Mouse (Mus musculus) layer of hippocampus, postnatal 14 days (tissue): ENCODE data around the gene Retn. TPM values are rescaled to one million over a fixed set of nuclear protein-coding genes. Genes with fewer than 3 reads are reported as not detected.

Experiments used
- DNase-seq, 2 experiments: peaks; one replicate each; pipeline ENCODE4 v3.0.0; 2021 to 2022; ENCODE audit warnings: low spot score in 2 of 2, mixed read lengths in 1 of 2
- long read RNA-seq, 2 experiments: library from polyadenylated mRNA; stranded (forward); transcript quantifications; one replicate each; pipeline ENCODE4 v2.0.0; 2021
- total RNA-seq, 2 experiments: library from RNA; stranded (reverse); gene quantifications; 2 replicates each; pipeline ENCODE4 v1.2.3; 2021

The Retn gene
- total RNA-seq = under 1 TPM; 0.39 to 0.45 TPM
- long read RNA-seq, experiment 1 = 0 reads
- long read RNA-seq, experiment 2 = 0 reads

DNA sequence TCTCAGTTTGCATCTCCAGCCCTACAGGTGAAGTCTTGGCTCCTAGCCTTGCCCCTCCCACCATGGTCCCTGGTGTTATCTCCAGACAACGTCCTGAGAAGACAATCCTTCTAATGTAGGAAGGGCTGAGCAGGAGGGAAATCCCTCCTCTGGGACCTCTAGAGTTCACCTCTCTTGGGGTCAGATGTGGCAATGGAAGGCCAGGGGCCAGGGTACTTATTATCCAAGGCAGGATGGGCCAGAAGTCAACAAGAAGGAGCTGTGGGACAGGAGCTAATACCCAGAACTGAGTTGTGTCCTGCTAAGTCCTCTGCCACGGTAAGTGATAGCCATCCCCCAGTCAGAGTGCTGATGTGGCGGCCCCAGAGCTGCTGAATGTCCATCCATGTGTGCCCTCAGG is at the start of gene Retn:
Gene Retn, plus strand, starts transcription at position 245 of the 400 bp plus-strand sequence.
- no peak for DNase-seq

DNA sequence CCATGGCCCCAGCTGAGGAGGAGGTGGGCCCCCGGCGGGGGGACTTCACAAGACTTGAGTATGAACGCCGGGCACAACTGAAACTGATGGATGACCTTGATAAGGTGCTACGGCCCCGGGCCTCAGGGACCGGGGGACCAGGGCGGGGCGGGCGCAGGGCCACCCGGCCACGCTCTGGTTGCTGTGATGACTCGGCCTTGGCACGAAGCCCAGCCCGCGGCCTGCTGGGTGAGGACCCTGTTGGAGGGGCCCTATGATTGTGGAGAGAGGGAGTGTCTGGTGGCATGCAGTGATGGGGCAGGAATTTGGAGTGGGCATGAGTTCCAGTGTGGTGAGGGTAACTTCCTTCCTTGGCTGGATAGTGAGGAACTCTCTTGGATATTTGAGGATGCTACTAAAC is 49.0 kb upstream of the Retn start:
- DNase-seq = no peak

DNA sequence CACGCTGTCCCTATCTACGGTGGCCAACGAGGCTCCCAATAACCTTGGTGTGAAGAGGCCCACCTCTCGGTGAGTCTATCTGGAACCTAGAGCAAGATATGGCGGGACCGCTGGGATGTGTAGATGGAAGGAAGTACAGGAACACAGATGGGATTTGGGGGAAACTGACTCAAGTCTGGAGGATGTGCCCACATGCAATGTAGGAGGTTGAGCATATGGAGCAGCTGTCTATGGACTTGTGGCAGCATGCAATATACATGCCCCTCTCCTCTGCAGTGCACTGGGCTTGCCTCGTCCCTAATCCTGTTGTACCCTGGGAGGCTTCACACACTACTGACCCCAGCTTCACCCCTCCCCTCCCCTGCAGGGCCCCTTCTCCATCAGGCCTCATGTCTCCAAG is 47.7 kb upstream of the Retn start:
- DNase-seq = no peak

DNA sequence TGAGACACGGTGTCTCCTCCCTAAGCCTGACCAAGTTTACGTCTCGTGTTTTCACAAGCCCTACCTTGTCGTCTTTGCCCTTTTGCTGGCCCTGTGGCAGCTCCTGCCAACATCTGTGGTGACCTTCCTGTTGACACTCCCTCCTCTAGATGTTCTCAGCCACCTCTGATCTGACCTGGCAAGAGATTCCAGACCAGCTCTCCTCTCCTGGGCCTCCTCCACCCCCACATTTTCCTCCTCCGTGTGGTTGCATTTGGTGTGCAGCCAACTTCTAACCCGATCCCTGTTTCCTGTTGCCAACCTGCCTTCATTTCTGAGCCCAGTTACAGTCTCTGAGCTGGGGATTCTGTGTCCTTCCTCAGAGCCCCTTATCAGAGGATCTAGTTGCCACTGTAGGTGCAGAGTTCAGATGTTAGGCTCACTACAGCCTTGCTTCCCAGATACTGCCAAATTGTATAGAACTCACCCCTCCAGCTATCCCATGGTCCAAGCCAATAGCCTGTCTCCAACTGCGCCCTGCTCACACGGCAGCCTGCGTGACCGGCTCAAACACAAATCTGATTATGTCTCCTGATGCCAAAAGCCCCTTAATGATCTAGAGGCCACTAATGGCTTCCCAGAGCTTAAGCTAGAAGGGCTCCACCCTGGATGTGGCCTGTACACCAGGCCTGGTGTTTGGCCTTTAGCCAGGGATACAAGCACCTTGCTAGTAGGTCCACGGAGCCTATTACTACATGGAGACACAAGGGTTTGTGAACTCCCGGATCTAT is 46.3 kb upstream of the Retn start:
- DNase-seq = no peak

DNA sequence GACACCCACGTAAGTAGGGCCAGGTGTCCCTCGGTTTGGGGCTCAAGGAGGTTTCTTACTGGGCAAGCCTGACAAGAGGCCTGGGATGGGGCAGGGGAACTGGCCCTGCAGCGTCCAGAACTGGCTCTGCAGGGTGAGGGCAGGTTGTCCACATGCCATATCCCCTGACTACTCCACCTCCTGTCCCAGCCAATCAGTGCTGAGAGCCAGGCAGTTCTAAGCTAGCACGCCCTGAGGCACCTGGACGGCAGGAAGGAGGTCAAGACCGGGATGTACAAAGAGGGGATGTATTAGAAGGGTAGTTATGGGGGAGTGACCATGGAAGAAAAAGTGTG is 45.8 kb upstream of the Retn start:
- DNase-seq = no peak

DNA sequence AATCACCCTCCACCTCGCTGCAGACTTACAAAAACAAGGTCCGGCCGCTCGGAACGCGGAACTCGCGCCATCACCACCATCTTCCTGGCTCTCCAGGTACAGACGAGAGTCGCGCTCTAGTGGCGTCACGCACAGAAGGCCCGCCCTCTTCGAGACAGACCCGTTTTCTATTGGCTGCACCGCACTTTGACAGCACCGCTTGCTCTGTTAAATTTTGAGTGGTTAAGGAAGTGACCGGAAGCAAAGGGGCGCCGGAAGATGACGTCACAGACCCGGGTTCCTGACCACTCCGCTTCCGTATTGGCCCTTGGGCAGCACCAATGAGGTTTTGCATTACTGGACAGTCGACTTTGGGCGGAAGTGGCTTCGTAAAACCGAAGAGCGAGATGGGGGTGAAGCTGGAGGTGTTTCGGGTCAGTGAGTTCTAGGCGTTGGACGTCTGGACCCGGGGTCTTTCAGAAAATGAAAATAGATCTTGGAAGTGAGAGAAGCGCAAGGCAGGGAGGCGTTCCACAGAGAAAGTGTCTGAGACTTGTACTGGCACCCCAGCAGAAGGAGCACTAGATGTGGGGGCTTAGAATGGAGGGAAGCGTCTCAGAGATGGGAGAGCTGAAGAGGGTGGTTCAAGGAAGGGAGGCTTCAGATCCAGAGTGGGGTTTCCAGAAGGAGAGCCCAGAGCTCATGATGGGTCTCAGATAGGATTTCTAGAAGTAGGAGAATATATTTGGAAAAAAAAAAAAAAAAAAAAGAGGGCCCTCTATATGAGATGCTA is 34.2 kb upstream of the Retn start, which contains the start of the genes Xab2 and Pet100:
Gene Xab2, minus strand, starts transcription at position 118 of the 772 bp plus-strand sequence.
Gene Pet100, plus strand, starts transcription at position 350 of the 772 bp plus-strand sequence.
- peak; percentile 99 to 100 for DNase-seq

DNA sequence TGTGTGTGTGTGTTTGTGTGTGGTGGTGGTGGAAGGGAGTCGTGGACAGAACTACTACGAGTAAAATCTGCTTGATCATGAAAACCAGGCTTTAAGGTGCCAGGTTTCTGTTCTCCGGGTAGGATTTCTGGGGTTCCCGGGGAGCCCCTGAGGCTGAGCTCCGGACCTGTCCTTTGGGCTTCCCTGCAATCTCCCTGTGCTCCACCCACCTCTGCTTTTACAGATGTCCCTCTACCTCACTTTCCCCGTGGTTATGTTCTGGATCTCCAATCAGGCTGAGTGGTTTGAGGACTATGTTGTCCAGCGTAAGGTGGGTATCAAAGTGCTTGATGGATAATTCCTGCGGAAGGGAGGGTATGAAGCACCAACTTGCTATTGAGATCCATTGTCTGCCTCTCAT is 33.5 kb upstream of the Retn start:
- no peak for DNase-seq

DNA sequence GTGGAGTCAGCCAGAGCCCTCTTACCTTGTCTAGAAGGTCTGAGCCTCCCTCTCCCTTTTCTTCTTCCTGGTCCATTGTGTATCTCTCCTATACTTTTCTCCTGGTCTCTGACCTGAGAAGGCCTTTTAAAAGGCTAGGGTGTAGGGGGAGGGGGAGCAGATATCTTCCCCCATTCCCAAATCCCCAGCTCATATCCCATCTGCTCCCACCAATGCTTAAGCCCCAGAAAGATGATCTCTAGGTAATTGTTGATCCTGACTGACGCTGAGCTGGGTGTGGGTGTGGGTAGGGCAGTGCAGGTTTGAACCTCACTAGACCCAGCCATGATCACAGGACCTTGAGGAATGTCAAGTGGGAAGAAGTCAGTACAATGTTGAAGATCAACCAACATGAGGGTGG is 30.1 kb upstream of the Retn start, which contains the start of gene Pcp2:
Gene Pcp2, minus strand, starts transcription at position 101 of the 400 bp plus-strand sequence.
- DNase-seq = no peak

DNA sequence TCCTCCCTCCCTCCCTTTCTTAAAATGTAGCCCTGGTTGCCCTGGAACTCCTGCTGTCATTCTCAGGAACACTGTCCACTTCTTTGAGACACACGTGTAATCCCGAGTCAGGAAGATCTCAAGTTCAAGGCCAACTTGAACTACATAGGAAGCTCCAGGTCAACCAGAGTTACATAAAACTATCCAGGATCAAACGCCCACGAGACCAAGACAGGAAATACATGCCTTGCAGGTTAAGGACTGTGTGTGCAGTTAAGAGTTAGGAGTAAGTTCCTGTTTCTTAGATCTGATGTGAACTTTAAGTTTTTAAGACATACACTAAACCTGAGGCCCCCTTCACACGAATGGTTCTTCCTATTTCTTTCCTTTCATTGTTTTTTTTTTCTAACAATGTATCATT is 28.6 kb upstream of the Retn start:
- no peak for DNase-seq

DNA sequence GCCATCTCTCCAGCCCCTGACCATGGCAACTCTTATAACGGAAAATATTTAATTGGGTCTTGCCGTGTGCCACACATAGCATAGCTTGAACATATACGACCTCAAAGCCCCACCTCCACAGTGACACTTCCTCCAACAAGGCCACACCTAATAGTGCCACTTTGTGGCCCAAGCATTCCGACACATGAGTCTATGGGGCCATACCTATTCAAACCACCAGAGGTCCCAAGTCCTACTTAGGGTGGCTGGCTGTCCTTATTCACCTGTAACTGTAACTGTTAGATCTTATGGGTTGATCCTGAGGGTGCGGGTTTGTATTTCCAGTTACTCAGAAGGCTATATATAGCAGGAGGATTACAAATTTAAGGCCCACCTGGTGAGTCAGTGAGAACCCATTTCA is 27.6 kb upstream of the Retn start:
- DNase-seq = no peak

DNA sequence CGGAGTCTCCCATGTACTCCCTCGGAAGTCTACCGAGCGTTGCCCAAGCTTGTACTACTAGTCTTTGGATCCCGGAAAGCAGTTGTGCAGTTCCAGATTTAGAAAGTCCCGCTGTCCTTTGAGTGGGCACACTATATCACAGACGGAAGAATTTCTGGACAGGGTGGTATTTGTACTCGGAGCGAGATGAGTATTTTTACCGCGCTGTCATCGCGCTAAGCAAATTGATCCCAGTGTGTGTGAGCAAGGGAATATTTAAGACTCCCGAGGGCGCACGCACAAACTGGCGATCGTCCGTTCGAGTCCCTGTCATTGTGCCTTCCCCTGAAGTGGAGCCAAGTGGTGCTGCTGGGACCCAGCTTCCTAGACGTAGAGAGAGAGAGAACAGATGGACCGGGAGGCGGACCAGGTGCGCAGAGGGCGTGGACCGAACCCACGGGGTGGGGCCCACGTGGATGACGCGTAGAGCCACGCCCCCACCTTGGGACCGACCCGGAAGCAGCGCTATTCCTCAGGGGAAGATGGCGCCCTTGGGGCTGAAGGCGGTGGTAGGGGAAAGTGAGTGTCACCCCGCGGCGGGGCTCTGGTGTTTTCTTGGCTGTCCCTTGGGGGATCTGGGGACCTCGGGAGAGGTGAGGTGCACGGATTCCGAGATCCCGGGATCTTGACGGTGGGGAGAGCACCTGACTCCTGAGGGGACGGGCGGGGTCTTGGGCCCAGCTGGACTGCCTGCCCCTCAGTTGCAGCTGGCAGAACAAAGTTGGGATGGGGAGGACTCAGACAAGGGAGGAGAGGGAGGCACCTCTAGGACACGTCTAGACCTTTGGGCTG is 24.7 kb upstream of the Retn start, which contains the start of gene Stxbp2:
Gene Stxbp2, plus strand, starts transcription at position 309 of the 831 bp plus-strand sequence.
- DNase-seq = peak in 1 of 2 experiments; percentile 66

DNA sequence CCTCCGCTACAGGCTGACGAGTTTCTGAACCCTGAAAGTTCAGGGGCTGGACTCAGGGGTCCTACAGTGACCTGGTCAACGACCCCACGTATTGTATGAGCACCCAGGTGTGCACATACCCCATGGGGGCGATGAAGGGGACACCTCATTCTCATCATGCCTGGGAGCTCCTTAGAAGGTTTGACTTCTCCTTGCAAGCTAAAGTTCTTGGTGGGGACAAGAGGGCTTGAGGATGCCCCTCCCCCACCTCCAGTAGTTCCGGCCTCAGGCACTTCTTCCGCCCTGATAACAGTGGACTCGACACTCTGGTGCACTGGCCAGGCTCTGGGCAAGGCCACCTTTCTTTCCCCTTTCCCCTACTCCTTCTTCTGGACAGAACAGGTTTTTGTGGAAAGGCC is 24.1 kb upstream of the Retn start:
- no peak for DNase-seq

DNA sequence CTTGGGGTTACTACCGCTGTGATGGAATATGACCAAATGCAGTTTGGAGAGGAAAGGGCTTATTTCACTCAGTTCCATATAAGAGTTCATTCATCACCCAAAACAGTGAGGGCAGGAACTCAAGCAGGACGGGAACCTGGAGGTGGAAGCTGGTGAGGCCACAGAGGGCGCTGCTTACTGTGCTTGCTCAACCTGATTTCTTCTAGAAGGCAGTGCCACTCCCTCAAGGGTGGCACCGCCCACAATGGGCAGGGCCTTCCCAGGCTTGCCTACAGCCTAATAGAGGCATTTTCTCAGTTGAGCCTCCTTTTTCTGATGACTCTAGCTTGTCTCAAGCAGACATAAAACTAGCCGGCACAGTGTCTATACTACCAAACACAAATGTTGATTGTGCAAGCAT is 9.8 kb upstream of the Retn start:
- no peak for DNase-seq

DNA sequence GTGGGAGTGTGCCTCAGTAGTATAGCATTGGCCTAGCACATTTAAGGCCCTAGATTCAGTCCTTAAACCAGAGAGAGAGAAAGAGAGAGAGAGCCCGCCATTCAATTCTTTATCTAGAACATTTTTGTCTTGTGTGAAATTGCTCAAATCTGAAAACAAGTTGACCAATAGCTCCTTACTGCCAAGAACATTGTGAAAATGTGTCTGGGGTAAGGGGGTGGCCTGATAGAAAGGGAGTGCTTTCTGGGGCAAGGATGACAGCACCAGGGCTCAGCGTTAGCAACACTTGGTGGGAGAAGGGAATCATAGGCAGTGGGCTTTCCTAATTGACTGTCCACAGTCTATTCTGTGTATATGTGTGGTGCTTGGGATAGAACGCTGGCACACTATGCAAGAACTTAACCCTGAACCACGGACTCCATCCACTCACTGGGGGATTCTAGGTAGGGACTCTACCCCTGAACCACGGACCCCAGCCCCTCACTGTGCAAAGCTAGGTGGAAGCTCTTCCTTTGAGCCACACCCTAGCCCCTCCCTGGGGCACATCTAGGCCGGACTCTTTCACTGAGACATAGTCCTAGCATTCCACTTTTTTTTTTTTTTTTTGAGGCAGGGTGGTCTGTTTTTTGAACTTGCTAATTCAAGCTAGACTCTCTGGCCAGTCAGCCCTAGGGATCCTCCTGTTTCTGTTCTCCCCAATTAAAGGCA is 8.6 kb upstream of the Retn start:
- no peak for DNase-seq

DNA sequence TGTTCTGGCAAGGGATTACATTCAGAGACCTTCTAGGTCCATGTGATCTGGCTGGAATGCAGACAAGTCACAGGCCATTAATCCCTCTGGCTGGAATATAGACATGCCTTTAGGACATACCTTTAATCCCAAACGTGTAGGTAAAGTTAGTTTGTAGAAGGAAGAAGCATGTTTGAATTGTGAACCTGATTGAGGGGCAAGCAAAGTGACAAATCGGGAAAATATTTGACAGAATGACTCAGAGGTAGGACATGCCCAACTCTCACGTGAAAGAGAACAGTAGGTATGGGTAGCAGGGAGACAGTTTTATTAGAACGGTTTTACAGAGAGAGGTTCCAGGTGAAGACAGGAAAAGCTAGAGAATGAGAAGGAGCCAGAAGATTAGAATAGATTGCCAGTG is 8.0 kb upstream of the Retn start:
- no peak for DNase-seq

DNA sequence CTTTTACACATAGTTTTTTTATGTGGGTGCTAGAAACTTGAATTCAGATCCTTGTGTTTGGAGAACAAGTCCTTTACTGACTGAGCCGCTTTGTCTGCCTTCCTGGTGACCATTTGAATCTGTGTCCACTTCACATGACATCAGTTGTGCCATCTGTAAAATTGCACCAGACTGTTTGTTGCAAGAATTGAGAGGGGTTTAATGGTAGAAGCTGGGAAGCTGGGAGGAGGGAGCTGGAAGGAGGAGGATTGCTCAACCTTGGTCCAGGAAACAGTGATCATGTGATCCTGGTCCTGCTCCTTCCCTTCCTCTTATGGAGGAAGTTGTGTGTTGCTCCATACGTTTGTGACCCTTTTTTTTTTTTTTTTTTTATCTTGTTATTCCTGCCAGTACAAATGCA is 7.3 kb upstream of the Retn start:
- no peak for DNase-seq

DNA sequence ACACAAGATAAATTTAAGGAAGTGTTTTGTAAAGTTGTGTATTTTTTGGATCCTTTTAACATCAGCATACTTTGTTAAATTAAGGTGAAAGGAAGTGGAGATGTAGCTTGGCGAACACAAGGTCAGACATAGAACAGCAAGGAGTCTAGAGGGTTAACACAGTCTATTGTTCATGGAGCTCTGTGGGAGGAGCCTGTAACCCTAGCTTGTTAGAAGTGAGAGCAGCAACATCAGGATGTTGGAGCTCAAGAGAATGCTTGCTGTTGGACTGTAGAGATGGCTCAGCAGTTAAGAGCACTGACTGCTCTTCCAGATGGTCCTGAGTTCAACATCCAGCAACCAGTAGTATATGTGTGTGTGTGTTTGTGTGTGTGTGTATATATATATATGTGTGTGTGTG is 6.6 kb upstream of the Retn start:
- DNase-seq = no peak

DNA sequence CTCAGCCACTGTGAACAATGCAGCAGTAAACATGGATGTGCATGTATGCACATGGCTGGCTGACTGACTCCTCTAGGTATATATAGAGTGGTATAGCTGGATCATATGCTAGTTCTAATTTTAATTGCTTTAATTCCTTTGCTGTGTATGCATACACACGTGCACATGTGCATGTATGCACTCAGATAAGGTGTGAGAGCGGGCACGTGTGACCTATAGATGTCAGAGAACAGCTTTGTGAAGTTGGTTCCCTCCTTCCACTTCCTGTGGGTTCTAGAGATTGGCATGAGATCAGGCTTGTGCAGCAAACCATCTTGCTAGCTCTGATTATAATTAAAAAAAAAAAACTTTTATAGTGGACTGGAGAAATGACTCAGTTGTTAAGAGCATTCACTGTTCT is 2.7 kb upstream of the Retn start:
- no peak for DNase-seq

DNA sequence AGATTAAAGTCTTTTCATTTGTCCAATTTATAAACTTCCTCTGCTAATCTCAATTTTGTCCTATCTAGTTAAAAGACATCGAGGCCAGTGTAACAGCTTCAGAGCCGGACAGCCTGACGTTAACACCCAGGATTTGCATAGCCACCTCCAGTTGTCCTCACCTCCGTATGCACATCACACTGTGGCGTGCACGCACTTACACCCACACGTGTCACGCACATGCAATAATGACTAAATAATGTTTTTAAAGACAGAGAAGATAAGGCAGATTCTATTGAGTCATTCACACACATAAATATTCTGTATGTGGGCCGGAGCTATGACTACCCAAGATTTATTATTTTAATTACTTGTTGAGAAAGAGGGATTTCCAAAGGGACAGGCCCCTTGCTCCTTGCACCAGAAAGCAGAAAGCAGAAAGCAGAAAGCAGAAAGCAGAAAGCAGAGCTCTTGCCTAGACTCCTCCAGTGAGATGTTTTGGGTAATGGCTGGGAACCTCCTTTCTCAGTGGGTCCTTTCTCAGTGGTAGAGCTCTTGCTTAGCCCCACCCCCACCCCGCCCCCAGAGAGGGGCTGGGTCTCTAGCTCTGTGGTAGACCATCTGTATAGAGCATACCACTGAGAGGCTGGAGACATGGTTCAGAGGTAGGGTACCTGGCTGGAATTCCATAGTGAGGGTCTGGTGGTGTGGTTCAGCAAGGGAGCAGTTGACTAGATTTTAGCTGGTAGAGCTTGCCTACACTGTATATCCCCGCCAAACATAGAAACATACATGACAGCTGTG is 653 bp upstream of the Retn start:
- no peak for DNase-seq
